Mouse (Mus musculus) kidney, embryonic 14.5 days (tissue): Measurements from ENCODE around the gene Hyal1. TPM values are rescaled to one million over a fixed set of nuclear protein-coding genes. Genes with fewer than 3 reads are reported as not detected.
A peak's percentile ranks its signal among the peaks of the same experiment; 100 is the strongest.

Experiments used
- ATAC-seq: fragments of 200-750 bp; cut with Nextera tagmentation; 2 replicates; pipeline ENCODE4 v1.8.0; 2017; ENCODE audit warnings: moderate number of reproducible peaks, mild to moderate bottlenecking, moderate TSS enrichment, moderate library complexity; ENCODE audit not compliant: low FRiP score, low TSS enrichment
- H3K27ac ChIP-seq: fragments of 300-500 bp; sonication (generic); 2 replicates; pipeline ENCODE4 v1.5.1; 2014; ENCODE audit warnings: low read depth, mild to moderate bottlenecking, low read length, moderate library complexity, mixed read lengths
- H3K27me3 ChIP-seq: fragments of 300-500 bp; sonication (generic); 2 replicates; pipeline ENCODE4 v1.6.1; 2014; ENCODE audit warnings: mild to moderate bottlenecking, low read length; ENCODE audit not compliant: control insufficient read depth, insufficient read depth
- H3K36me3 ChIP-seq: fragments of 300-500 bp; sonication (generic); 2 replicates; pipeline ENCODE4 v1.6.1; 2014; ENCODE audit warnings: low read length, mixed read lengths; ENCODE audit not compliant: control insufficient read depth, insufficient read depth
- H3K4me1 ChIP-seq: fragments of 300-500 bp; sonication (generic); 2 replicates; pipeline ENCODE4 v1.6.1; 2014; ENCODE audit warnings: low read length, mixed read lengths; ENCODE audit not compliant: control insufficient read depth, insufficient read depth
- H3K4me2 ChIP-seq: fragments of 300-500 bp; sonication (generic); replicated peaks from 2 replicates; pipeline ENCODE4 v1.6.1; 2014; ENCODE audit warnings: low read depth, mild to moderate bottlenecking, low read length
- H3K4me3 ChIP-seq: fragments of 300-500 bp; sonication (generic); 2 replicates; pipeline ENCODE4 v1.5.1; 2014; ENCODE audit warnings: mild to moderate bottlenecking, low read length
- H3K9ac ChIP-seq: fragments of 300-500 bp; sonication (generic); 2 replicates; pipeline ENCODE4 v1.6.1; 2014; ENCODE audit warnings: low read depth, mild to moderate bottlenecking, low read length, moderate library complexity
- H3K9me3 ChIP-seq: fragments of 300-500 bp; sonication (generic); 2 replicates; pipeline ENCODE4 v1.6.1; 2016; ENCODE audit warnings: low read length; ENCODE audit not compliant: control insufficient read depth
- WGBS: fragments of 180-500 bp; shearing (Covaris S2); extraction: QIAGEN DNeasy Blood & Tissue Kit; methylation state at CpG from one replicate; pipeline ENCODE4 v1.1.7; 2014; 5-methylcytosine and 5-hydroxymethylcytosine counted together
- polyA plus RNA-seq: library from polyadenylated mRNA; unstranded; fragments of >200 nt; fragmentation: Nextera tagmentation; extraction: Ambion mirVana; gene quantifications from 2 replicates; pipeline ENCODE4 v1.2.1, GENCODE M21; 2014

Hyal1 gene
- polyA plus RNA-seq, result 6.8 and 7.3 TPM in 2 replicates

GRCm38 (mm10) chr9:107576357-107577107, at the start of gene Hyal1:
Gene Hyal1 (plus strand): TSS chr9:107576927.
- peaks cover 29% of the 10 kb centered on the region for H3K4me1 ChIP-seq
- H3K4me2 ChIP-seq, result peak within 1 kb of the TSS; percentile 58
- peak within 1 kb of the TSS; percentile 53 for H3K9ac ChIP-seq
- H3K9me3 ChIP-seq, result no peaks in the 10 kb centered on the region
- 25% methylated on average over 16 of the region's 16 CpGs for WGBS
- peak within 1 kb of the TSS; percentile 76 for H3K27ac ChIP-seq
- H3K4me3 ChIP-seq, result peak within 1 kb of the TSS; percentile 40
- H3K36me3 ChIP-seq, result peaks cover 26% of the 10 kb centered on the region
- peak; percentile 67 for ATAC-seq
- H3K27me3 ChIP-seq, result no peaks in the 10 kb centered on the region

GRCm38 (mm10) chr9:107533791-107534407, 42.8 kb upstream of the Hyal1 start, which contains the start of gene Tmem115:
Gene Tmem115 (plus strand): TSS chr9:107533945.
- Histone ChIP-seq H3K4me1 (peaks cover 20% of the 10 kb centered on the region), H3K4me2 (peak within 1 kb of the TSS; percentile 71), H3K27ac (peak within 1 kb of the TSS; percentile 77), H3K9me3 (no peaks in the 10 kb centered on the region), H3K9ac (peak within 1 kb of the TSS; percentile 90), H3K27me3 (no peaks in the 10 kb centered on the region), H3K4me3 (peak within 1 kb of the TSS; percentile 94), H3K36me3 (peaks cover 22% of the 10 kb centered on the region)
- ATAC-seq, result peak; percentile 98
- under 1% methylated on average over 48 of the region's 48 CpGs for WGBS

- Histone ChIP-seq H3K4me1 (peaks cover 20% of the 10 kb centered on the region), H3K27me3 (no peaks in the 10 kb centered on the region), H3K36me3 (peaks cover 29% of the 10 kb centered on the region), H3K4me3 (peak overlapping the region; percentile 94), H3K9me3 (no peaks in the 10 kb centered on the region), H3K9ac (peak overlapping the region; percentile 90), H3K27ac (peak overlapping the region; percentile 77), H3K4me2 (peak overlapping the region; percentile 71)
- under 1% methylated on average over 40 of the region's 40 CpGs for WGBS
- ATAC-seq, result peak; percentile 13
Observed at GRCm38 (mm10) chr9:107534408-107535202, 42.1 kb upstream of the Hyal1 start.

- ATAC-seq, result no peak
- 97% methylated on average over 7 of the region's 7 CpGs for WGBS
- Histone ChIP-seq H3K9ac (no peak overlapping the region), H3K4me3 (no peak overlapping the region), H3K27ac (no peak overlapping the region), H3K4me2 (no peak overlapping the region), H3K36me3 (peaks cover 33% of the 10 kb centered on the region), H3K4me1 (peaks cover 29% of the 10 kb centered on the region), H3K27me3 (no peaks in the 10 kb centered on the region), H3K9me3 (no peaks in the 10 kb centered on the region)
Observed at GRCm38 (mm10) chr9:107538231-107538630, 38.5 kb upstream of the Hyal1 start.

- Histone ChIP-seq H3K9ac (no peak overlapping the region), H3K27ac (no peak overlapping the region), H3K36me3 (peaks cover 33% of the 10 kb centered on the region), H3K9me3 (no peaks in the 10 kb centered on the region), H3K27me3 (no peaks in the 10 kb centered on the region), H3K4me3 (no peak overlapping the region), H3K4me1 (peaks cover 30% of the 10 kb centered on the region), H3K4me2 (no peak overlapping the region)
- 94% methylated on average over 3 of the region's 3 CpGs for WGBS
- ATAC-seq, result no peak
Observed at GRCm38 (mm10) chr9:107538711-107539110, 38.0 kb upstream of the Hyal1 start.

GRCm38 (mm10) chr9:107539940-107540339, 36.8 kb upstream of the Hyal1 start:
- Histone ChIP-seq H3K4me3 (no peak overlapping the region), H3K4me2 (no peak overlapping the region)

GRCm38 (mm10) chr9:107540420-107540819, 36.3 kb upstream of the Hyal1 start:
- no peak for ATAC-seq
- WGBS, result 58% methylated on average over 4 of the region's 4 CpGs
- Histone ChIP-seq H3K27ac (no peak overlapping the region), H3K27me3 (no peaks in the 10 kb centered on the region), H3K36me3 (peaks cover 48% of the 10 kb centered on the region), H3K9ac (no peak overlapping the region), H3K4me1 (peaks cover 28% of the 10 kb centered on the region), H3K4me3 (no peak overlapping the region; the same call in 1 of the 2 replicates), H3K9me3 (no peaks in the 10 kb centered on the region), H3K4me2 (peak overlapping the region; percentile 77; the same call in 1 of the 2 replicates)

More at GRCm38 (mm10) chr9:107539940-107540339, 36.8 kb upstream of the Hyal1 start:
- Histone ChIP-seq H3K27ac (no peak overlapping the region), H3K27me3 (no peaks in the 10 kb centered on the region), H3K9me3 (no peaks in the 10 kb centered on the region), H3K9ac (no peak overlapping the region), H3K4me1 (peaks cover 30% of the 10 kb centered on the region), H3K36me3 (peaks cover 43% of the 10 kb centered on the region)
- 94% methylated on average over 8 of the region's 8 CpGs for WGBS
- no peak for ATAC-seq

GRCm38 (mm10) chr9:107541005-107541404, 35.7 kb upstream of the Hyal1 start:
- 0 out of 2 replicates have a peak, but pooled peaks have one; percentile 0 for ATAC-seq
- H3K36me3 ChIP-seq, result peaks cover 48% of the 10 kb centered on the region
- H3K27me3 ChIP-seq, result no peaks in the 10 kb centered on the region
- WGBS, result 22% methylated on average over 10 of the region's 10 CpGs
- 0 out of 2 replicates have a peak overlapping the region, but pooled peaks have one; percentile 0 for H3K9ac ChIP-seq
- no peak overlapping the region for H3K27ac ChIP-seq
- peak overlapping the region; percentile 77 for H3K4me2 ChIP-seq
- H3K4me1 ChIP-seq, result peaks cover 22% of the 10 kb centered on the region
- H3K9me3 ChIP-seq, result no peaks in the 10 kb centered on the region
- H3K4me3 ChIP-seq, result peak overlapping the region; percentile 45
